Mouse (Mus musculus) thymus, postnatal 36 days (tissue): Measurements from ENCODE around the gene Cep135.

Source experiments
- DNase-seq, 2 experiments: peaks; one replicate each; pipeline ENCODE4 v3.0.0; 2022; ENCODE audit warnings: mixed read lengths in 2 of 2

Cep135 gene

DNA sequence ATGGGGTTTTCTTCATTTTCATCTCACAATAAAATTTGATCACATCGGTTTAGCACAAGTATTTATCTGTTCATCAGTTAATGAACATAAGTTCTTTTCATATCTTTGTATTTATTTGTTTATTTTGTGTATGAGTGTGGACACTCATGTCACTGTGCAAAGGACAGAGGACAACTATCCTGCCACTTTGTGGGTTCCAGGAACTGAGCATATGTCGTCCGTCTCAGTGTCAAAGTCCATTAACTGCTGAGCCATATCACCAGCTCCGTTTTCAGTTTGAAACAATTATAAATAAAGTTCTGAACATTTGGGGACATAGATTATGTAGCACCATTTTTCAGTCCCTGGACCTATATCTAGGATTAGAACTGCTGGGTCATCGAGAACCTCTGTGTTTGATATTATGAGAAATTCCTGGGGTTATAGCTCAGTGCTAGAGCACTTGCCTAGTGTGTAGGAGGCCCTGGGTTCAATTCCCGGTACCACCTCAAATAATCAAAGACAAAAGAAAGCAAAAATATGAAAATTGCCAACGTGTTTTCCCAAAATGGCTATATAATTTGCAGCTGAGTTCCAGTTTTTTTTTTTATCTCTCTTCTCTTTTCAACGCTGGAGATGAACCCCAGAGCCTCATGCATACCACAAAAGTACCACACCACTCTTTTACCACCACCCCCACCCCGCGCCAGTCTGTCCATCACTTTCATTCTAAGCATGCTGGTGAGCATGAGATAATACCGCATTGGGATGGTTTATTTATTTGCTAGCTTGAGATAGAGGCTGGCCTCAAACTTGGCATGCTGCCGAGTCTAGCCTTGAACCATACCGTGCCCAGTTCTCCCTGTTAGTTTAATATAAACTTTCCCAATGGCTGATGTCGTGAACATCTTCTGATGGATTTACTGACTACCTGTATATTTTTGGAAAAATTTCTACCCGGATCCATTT lies 96.4 kb downstream of the Cep135 start:
- no peak for DNase-seq

DNA sequence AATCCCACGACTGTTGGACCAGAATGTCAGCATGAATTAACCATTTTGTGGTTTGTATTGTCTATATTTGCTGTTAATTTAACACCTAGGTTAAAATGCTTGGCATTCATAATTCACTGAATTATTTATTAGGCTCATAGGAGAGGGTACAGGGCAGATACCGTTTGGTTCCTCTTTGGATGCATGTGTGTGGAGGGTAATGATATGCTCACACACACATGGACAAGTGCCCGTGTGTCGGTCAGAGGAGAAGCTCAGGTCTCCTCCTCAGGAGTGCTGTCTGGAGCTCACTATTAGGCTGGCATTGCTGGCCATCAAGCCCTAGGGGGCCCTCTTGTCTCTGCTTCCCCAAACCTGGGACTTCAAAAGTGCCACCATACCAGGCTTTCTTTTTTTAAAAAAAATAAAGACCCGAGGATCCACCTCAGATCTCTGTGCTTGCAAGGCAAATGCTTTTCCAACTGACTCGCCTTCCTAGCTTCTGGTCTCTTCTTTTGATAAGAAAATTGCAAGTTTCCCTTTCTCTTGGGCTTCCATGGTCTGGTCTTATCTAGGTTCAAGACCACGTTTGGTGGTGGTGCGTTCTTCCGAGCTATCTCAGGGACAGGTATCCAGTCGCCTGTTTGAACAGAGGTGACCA lies 99.6 kb downstream of the Cep135 start:
- DNase-seq, result no peak

DNA sequence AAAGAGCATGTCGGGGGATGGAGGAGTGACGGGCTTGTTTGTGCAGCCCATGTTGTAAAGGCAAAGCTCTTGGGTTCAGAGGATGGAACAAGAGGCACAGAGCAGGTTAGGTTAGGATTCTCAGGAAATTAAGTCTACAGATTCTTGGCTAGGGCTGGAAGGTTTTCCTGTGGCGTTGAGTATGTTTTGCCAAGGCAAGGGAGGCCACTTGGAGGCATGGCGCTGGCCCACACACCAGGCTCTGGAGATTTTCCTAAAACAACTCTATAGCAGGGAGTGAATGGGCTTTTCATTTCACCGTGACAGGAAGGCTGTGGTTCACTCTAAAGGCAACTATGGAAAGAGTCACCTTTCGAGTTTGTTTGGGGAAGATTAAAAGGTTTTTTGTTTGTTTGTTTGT lies 100.1 kb downstream of the Cep135 start:
- no peak for DNase-seq

DNA sequence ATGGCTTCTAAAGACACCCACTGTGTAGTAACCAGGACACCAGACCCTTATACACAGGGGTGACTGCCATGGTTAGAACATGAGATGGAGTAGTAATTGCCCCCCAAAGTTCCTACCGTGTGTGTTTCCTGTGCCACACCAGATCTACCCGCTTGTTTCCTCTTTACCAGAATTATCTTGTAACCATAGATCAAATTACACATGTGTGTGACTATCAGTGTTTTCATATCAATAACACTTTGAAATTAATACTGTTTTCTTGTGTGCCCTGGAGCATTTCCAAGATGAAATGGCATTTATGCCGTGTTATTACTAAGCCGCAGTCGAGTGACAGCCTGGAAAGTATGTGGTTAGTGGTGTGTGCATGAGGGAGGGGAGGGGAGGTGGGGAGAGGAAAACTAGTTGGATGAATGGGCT lies 101.7 kb downstream of the Cep135 start:
- DNase-seq, result no peak

DNA sequence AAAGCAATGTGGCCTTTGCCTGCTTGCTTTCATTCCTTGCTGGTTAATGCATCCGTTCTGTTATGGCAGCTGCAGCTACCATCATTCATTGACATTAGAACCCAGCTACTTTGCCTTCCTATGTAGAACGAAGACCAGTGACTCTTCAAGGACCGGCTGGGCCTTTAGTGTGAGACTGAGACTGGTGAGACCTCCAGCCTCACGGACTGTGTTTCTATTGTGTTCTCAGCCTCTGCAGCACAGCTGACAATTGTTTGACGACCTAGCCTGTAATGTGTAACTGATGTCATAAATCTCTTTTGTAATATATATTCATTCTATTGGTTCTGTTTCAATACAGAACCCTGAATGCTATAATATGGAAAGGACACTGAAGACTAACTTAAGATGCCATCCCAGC lies 102.8 kb downstream of the Cep135 start:
- no peak for DNase-seq

DNA sequence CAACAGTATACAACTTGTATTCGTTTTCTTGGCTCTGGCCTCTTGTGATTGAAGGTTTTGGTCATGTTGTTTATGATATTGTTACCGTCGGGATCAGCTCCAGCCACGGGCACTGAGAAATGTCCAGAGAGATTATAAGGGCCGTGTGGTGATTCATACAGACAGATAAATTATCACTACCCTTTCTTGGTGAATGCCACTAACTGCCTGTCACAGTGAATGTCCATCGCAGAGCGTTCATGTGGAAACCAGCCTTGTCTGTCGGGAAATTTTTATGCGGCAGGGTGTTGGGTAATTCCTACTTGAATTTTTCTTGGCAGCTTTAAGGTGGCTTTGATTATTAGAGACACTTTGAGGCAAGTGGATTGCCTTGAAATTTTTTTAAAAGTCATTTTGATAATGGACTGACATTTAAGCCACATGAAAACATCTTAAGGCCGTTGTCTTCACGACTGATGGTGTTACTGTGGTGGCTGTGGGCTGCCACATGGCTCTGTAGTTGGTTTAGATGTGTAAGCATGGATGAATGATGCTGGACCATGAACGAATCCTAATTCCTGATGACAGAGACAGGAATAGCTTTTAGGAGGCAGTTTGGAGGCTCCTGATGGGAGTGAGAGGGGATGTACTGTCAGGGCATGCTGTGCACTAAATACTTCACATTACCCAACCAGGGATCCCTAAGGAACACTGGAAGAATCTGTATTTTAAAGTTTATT lies 103.4 kb downstream of the Cep135 start:
- no peak for DNase-seq
